Mouse (Mus musculus): ENCODE results near the gene Usf1. TPM values are rescaled to one million over a fixed set of nuclear protein-coding genes. Genes with fewer than 3 reads are reported as not detected.

Gene Usf1
- polyA plus RNA-seq, 1 experiment from 2014 or later = 159 TPM

GRCm38 (mm10) chr1:171442413-171442760 lies 31.3 kb downstream of the Usf1 start:
- peaks cover 32% of the 10 kb centered on the region for H3K27me3 ChIP-seq (ENCODE audit: insufficient read depth, poor library complexity, severe bottlenecking)
- H3K4me3 ChIP-seq = no peak overlapping the region
- H3K36me3 ChIP-seq = no peaks in the 10 kb centered on the region
- peaks cover 11% of the 10 kb centered on the region; the same call in 1 of the 2 replicates for H3K9me3 ChIP-seq
- no peak for DNase-seq (ENCODE audit: low spot score)
- H3K4me1 ChIP-seq (replicated peaks) = peaks cover 28% of the 10 kb centered on the region
- H3K27ac ChIP-seq = no peak overlapping the region
- WGBS = 56% methylated on average over 8 of the region's 8 CpGs

DNA sequence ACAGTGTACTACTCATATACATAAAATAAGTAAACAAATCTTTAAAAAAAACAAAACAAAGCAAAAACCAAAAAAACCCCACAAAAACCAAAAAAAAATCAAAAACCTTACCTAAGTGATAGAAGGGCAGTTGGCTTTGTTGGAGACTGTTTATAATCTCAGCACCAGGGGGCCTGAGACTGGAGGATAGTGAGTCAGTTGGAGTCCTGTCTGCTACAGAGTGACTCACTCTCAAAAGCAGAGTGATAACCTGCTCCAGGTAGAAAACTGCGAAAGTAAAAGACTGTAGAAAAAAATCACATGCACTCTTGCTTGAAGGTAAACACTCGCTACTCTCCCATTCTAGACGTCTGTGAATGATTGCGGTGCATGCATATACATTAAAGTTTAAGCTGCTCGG lies 33.9 kb downstream of the Usf1 start:
- 89% methylated on average over 5 of the region's 5 CpGs for WGBS
- Histone ChIP-seq H3K9me3 (peaks cover 11% of the 10 kb centered on the region; the same call in 1 of the 2 replicates), H3K27me3 (ENCODE audit: insufficient read depth, poor library complexity, severe bottlenecking) (peaks cover 5% of the 10 kb centered on the region; the same call in 1 of the 2 replicates), H3K4me3 (no peak overlapping the region), H3K36me3 (no peaks in the 10 kb centered on the region), H3K4me1 (replicated peaks) (peaks cover 10% of the 10 kb centered on the region), H3K27ac (no peak overlapping the region)
- no peak for DNase-seq (ENCODE audit: low spot score)

DNA sequence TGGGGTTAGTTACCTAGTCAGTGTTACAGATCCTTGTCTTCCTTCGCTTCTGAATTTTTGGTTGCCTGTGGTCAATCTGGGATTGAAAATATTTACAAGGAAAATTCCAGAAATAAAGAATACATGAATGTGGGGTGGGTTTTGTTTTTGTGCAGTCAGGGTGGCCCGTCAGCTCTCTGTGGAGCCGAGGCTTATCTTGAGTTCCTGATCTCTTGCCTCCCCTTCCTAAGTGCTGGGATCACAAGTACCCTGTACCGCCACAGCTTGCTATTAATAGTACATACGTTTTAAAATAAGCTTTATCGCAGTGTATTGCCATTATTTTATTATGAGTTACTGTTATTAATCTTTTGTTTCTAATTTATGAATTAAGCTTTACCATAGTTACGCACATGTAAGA lies 35.7 kb downstream of the Usf1 start:
- 81% methylated on average over 7 of the region's 7 CpGs for WGBS

DNA sequence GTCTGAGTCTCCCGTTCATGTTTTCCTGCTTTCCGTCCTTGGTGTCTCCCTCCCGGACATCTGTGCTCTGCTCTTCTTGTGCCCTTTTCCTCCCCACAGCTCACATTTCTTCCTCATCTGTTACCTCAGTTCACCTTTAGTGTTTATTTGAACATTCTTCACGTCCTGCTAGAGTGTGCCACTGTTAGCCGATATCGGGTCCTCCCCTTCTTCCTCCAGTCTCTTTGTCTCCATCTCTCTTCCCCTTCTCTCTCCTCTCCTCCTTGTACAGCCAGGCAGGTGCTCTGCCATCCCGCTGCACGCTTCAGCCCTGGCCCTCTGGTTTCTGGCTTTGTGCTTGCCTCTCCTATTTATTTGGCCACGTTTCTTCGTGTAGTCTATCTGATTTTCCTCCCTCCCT lies 36.6 kb downstream of the Usf1 start:
- 68% methylated on average over 10 of the region's 10 CpGs for WGBS
- Histone ChIP-seq H3K27ac (no peak overlapping the region), H3K4me3 (no peak overlapping the region), H3K4me1 (replicated peaks) (no peaks in the 10 kb centered on the region), H3K9me3 (peaks cover 11% of the 10 kb centered on the region; the same call in 1 of the 2 replicates), H3K27me3 (ENCODE audit: insufficient read depth, poor library complexity, severe bottlenecking) (no peaks in the 10 kb centered on the region), H3K36me3 (no peaks in the 10 kb centered on the region)
- no peak for DNase-seq (ENCODE audit: low spot score)

More for the DNA sequence above, 35.7 kb downstream of the Usf1 start:
- Histone ChIP-seq H3K9me3 (peaks cover 11% of the 10 kb centered on the region; the same call in 1 of the 2 replicates), H3K27me3 (ENCODE audit: insufficient read depth, poor library complexity, severe bottlenecking) (no peaks in the 10 kb centered on the region), H3K27ac (no peak overlapping the region), H3K4me3 (no peak overlapping the region), H3K36me3 (no peaks in the 10 kb centered on the region), H3K4me1 (replicated peaks) (peaks cover 3% of the 10 kb centered on the region; the same call in 1 of the 2 replicates)
- no peak for DNase-seq (ENCODE audit: low spot score)

- Histone ChIP-seq H3K4me1 (replicated peaks) (no peaks in the 10 kb centered on the region), H3K27ac (no peak overlapping the region), H3K36me3 (no peaks in the 10 kb centered on the region), H3K9me3 (no peaks in the 10 kb centered on the region), H3K4me3 (no peak overlapping the region), H3K27me3 (ENCODE audit: insufficient read depth, poor library complexity, severe bottlenecking) (no peaks in the 10 kb centered on the region)
- WGBS = 92% methylated on average over 11 of the region's 11 CpGs
- DNase-seq (ENCODE audit: low spot score) = no peak
These were observed 38.9 kb downstream of the Usf1 start for GRCm38 (mm10) chr1:171450062-171450461.

DNA sequence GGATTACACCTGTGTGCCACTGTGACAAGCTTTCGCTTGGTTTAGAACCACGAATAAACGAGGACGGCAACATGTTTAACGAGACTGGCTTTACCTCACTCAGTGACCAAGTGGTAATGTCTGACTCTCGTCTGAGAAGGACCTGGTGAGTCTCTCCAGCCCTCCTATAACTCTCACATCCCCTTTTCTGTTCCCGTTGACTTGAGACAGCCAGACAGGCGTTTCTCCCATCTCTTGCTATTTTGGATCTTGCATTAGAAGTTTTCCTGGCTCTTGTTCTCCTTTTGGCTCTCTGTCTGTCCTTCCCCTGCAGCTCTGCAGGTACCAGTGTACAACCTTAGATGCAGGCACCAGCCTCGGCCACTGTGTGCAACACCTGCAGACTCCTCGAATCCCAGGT lies 39.9 kb downstream of the Usf1 start:
- Histone ChIP-seq H3K4me3 (no peak overlapping the region), H3K27me3 (ENCODE audit: insufficient read depth, poor library complexity, severe bottlenecking) (no peaks in the 10 kb centered on the region), H3K9me3 (no peaks in the 10 kb centered on the region), H3K27ac (no peak overlapping the region), H3K4me1 (replicated peaks) (no peaks in the 10 kb centered on the region), H3K36me3 (no peaks in the 10 kb centered on the region)
- WGBS = 89% methylated on average over 10 of the region's 10 CpGs
- DNase-seq (ENCODE audit: low spot score) = no peak

GRCm38 (mm10) chr1:171452522-171452921 lies 41.4 kb downstream of the Usf1 start:
- Histone ChIP-seq H3K36me3 (no peaks in the 10 kb centered on the region), H3K4me1 (replicated peaks) (no peaks in the 10 kb centered on the region), H3K9me3 (no peaks in the 10 kb centered on the region), H3K27me3 (ENCODE audit: insufficient read depth, poor library complexity, severe bottlenecking) (no peaks in the 10 kb centered on the region), H3K27ac (no peak overlapping the region), H3K4me3 (no peak overlapping the region)
- WGBS = 84% methylated on average over 5 of the region's 5 CpGs
- DNase-seq (ENCODE audit: low spot score) = no peak

DNA sequence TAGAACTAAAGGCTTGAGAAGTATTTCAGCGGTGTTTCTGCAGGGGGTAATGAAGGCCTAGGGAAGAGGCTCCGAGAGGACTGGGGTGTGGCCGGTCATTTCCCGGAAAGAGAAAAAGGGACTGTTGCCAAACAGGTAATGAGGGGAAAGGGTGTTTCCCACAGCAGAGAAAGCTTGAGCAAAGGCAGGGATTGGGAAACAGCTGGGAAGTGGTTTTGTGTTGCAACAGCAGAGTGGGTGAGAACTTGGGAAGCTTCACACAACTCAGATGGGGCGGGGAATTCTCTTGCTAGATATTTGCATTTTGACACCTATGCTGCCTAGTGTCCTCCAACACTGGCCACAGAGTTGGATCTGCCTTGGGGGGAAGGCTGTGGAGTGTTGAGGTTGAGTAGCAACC lies 41.8 kb downstream of the Usf1 start:
- Histone ChIP-seq H3K4me3 (no peak overlapping the region), H3K36me3 (no peaks in the 10 kb centered on the region), H3K27ac (no peak overlapping the region), H3K9me3 (no peaks in the 10 kb centered on the region), H3K4me1 (replicated peaks) (no peaks in the 10 kb centered on the region), H3K27me3 (ENCODE audit: insufficient read depth, poor library complexity, severe bottlenecking) (no peaks in the 10 kb centered on the region)
- no peak for DNase-seq (ENCODE audit: low spot score)
- 85% methylated on average over 5 of the region's 5 CpGs for WGBS

DNA sequence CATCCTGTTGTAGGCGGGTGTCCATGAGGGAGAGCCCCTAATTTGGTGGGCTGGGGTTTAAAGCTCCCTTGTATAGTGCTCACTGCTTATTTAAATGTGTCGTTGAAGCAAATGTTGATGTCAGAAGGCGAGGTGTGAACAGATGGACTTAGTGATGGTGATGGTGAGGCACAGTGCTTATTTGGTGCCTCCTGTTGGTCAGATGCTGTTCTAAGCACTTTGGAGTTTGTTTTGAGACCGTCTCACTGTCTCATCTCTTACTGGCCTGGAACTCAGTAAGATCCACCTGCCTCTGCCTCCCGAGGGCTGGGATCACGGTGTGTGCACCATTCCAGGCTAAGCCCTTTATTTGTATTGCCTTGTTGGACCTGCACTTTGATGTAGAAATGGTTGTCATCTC lies 43.8 kb downstream of the Usf1 start:
- Histone ChIP-seq H3K27ac (no peak overlapping the region), H3K4me3 (no peak overlapping the region), H3K36me3 (no peaks in the 10 kb centered on the region), H3K4me1 (replicated peaks) (peaks cover 4% of the 10 kb centered on the region; the same call in 1 of the 2 replicates), H3K9me3 (no peaks in the 10 kb centered on the region), H3K27me3 (ENCODE audit: insufficient read depth, poor library complexity, severe bottlenecking) (no peaks in the 10 kb centered on the region)
- WGBS = 86% methylated on average over 6 of the region's 6 CpGs
- DNase-seq (ENCODE audit: low spot score) = no peak

DNA sequence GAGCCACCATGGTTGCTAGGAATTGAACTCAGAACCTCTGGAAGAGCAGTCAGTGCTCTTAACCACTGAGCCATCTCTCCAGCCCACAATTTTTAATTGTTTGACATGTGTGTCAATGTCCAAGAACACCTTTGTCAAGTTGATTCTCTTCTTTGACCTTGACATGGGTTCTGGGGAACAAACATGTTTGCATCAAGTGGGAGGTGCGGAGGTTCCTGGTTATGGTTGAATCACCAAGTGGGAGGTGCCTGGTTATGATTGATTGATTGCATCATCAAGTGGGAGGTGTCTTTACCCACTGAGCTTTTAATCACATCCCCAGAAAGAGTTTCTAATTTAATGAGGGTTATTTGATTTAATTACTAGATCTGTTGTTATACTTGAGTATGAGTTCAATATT lies 46.5 kb downstream of the Usf1 start:
- H3K9me3 ChIP-seq = no peaks in the 10 kb centered on the region
- no peak overlapping the region for H3K4me3 ChIP-seq
- H3K27ac ChIP-seq = no peak overlapping the region
- no peaks in the 10 kb centered on the region for H3K27me3 ChIP-seq (ENCODE audit: insufficient read depth, poor library complexity, severe bottlenecking)
- peaks cover 10% of the 10 kb centered on the region; the same call in 1 of the 2 replicates for H3K4me1 ChIP-seq (replicated peaks)
- H3K36me3 ChIP-seq = peaks cover 6% of the 10 kb centered on the region; the same call in 1 of the 2 replicates
- DNase-seq (ENCODE audit: low spot score) = no peak
- 97% methylated on average over 1 of the region's 1 CpGs for WGBS

DNA sequence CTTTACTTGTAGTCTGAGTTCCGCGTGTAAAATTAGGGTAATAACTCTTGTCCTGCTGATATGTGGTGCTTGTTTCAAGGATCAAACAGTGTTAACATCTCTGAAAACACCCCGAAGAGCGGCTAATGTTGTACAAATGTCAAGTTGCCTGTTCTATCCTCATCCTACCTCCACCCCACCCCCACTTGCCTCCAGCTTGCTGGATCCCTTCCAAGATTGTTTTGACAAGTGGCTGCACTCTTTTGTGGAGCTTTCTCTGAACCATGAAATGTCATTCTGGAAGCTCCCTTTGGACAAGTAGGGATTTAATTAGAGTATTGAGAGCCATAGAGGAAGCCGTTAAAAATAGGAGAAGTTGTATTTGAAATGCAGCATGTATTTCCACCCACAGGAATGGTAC lies 48.7 kb downstream of the Usf1 start:
- WGBS = 59% methylated on average over 5 of the region's 5 CpGs
- H3K27ac ChIP-seq = no peak overlapping the region

GRCm38 (mm10) chr1:171460551-171461503 lies 49.7 kb downstream of the Usf1 start:
- H3K36me3 ChIP-seq = peaks cover 9% of the 10 kb centered on the region; the same call in 1 of the 2 replicates
- no peak overlapping the region for H3K27ac ChIP-seq
- 92% methylated on average over 22 of the region's 22 CpGs for WGBS
- no peaks in the 10 kb centered on the region for H3K9me3 ChIP-seq
- no peaks in the 10 kb centered on the region for H3K27me3 ChIP-seq (ENCODE audit: insufficient read depth, poor library complexity, severe bottlenecking)
- peaks cover 10% of the 10 kb centered on the region; the same call in 1 of the 2 replicates for H3K4me1 ChIP-seq (replicated peaks)
- no peak for DNase-seq (ENCODE audit: low spot score)
- no peak overlapping the region for H3K4me3 ChIP-seq

More for the DNA sequence above, 48.7 kb downstream of the Usf1 start:
- no peaks in the 10 kb centered on the region for H3K27me3 ChIP-seq (ENCODE audit: insufficient read depth, poor library complexity, severe bottlenecking)
- H3K9me3 ChIP-seq = no peaks in the 10 kb centered on the region
- DNase-seq (ENCODE audit: low spot score) = no peak
- H3K36me3 ChIP-seq = peaks cover 9% of the 10 kb centered on the region; the same call in 1 of the 2 replicates
- H3K4me1 ChIP-seq (replicated peaks) = peaks cover 10% of the 10 kb centered on the region; the same call in 1 of the 2 replicates
- no peak overlapping the region for H3K4me3 ChIP-seq

GRCm38 (mm10) chr1:171463133-171463532 lies 52.0 kb downstream of the Usf1 start:
- Histone ChIP-seq H3K4me1 (replicated peaks) (peaks cover 10% of the 10 kb centered on the region; the same call in 1 of the 2 replicates), H3K27ac (no peak overlapping the region), H3K9me3 (no peaks in the 10 kb centered on the region), H3K36me3 (peaks cover 9% of the 10 kb centered on the region; the same call in 1 of the 2 replicates), H3K27me3 (ENCODE audit: insufficient read depth, poor library complexity, severe bottlenecking) (no peaks in the 10 kb centered on the region), H3K4me3 (no peak overlapping the region)
- DNase-seq (ENCODE audit: low spot score) = no peak
- 96% methylated on average over 3 of the region's 3 CpGs for WGBS

Measured in hindbrain, embryonic 10.5 days (tissue).